Mouse (Mus musculus): ENCODE data around the gene Hmg20a. TPM values are rescaled to one million over a fixed set of nuclear protein-coding genes. Genes with fewer than 3 reads are reported as not detected.

Hmg20a gene
- total RNA-seq, 1 experiment: 11.5 TPM

DNA sequence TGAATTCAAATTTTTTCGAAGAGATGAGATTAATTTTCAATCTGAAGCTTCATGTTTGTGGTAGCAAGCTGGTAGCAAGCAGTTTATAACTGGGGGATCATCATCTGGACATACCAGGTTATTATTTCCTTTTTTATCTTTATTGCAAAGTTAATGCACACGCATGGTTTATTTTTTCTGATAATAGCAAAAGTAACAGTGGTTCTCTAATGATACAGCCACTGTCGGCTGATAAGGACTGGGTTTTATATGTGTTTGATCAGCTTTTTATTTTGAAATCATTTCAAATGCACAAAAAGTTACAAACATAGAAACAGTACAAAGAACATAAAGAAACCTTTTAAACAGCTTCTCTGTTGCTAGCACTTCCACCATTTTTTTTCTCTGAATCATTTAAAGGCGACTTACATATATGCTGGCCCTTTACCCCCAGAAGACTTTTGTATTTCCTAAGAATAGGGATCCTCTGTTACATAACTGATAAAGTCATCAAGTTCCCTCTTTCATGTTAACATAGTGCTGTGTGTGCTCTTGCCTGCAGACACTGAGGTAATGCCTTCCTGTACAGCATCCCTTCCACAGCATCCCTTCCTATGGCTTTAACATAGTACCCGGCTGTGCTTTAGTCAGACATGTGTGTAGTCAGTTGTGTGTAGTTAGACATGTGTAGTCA is 60.7 kb downstream of the Hmg20a start:
- Histone ChIP-seq H3K36me3 (ENCODE audit: control insufficient read depth, insufficient read depth, low read length, poor library complexity, severe bottlenecking) (peaks cover 2% of the 10 kb centered on the region; the same call in 1 of the 2 replicates), H3K4me3 (ENCODE audit: insufficient read depth in 1 of 2, low read depth in 1 of 2, low read length in 2 of 2, poor library complexity in 1 of 2, severe bottlenecking in 1 of 2) (no peak overlapping the region), H3K27ac (ENCODE audit: insufficient read depth, low read depth, low read length, poor library complexity, severe bottlenecking) (no peak overlapping the region), H3K9me3 (ENCODE audit: control insufficient read depth, insufficient read depth, low read depth, low read length) (no peaks in the 10 kb centered on the region), H3K9ac (ENCODE audit: insufficient read depth, low read depth, low read length, poor library complexity, severe bottlenecking) (no peak overlapping the region), H3K4me1 (ENCODE audit: control insufficient read depth in 2 of 2, insufficient read depth in 2 of 2, low read length in 2 of 2, poor library complexity in 1 of 2) (no peaks in the 10 kb centered on the region)
- in situ Hi-C loops (cut with MboI; ENCODE audit: low sequenced_read_pairs in 2 of 2, unreplicated experiment in 2 of 2): no loop called here
- DNase-seq (ENCODE audit: low read depth, low spot score): no peak
- TF ChIP-seq ZC3H11A (IDR thresholded peaks at IDR 0.05; ENCODE audit: borderline replicate concordance, low read depth, low read length) (no peak), CHD2 (IDR thresholded peaks at IDR 0.05; ENCODE audit: low read depth, low read length) (no peak), ZNF384 (IDR thresholded peaks at IDR 0.05; ENCODE audit: low read depth, low read length) (no peak), MAFK (IDR thresholded peaks at IDR 0.05; ENCODE audit: insufficient read depth, low read depth, low read length) (no peak), HCFC1 (IDR thresholded peaks at IDR 0.05; ENCODE audit: borderline replicate concordance, insufficient read depth, low read length) (no peak)

DNA sequence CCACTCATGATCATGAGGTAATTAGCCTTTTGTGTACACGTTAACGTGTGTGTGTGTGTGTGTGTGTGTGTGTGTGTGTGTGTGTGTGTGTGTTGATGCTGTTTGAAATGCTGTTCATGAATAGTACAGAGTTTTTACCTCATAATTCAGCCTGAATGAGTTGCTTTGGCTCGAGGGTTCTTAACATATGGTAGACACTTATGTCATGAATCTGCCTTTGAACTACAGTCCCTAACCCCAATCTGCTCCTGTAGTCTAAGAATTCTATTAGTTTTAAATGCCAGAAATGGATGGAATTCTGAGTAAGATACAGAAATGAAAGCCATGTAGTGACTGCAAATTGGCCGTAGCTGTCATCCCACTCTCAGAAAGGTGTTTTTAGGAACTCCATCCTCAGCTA is 64.2 kb downstream of the Hmg20a start:
- DNase-seq (ENCODE audit: low read depth, low spot score): no peak
- TF ChIP-seq HCFC1 (IDR thresholded peaks at IDR 0.05; ENCODE audit: borderline replicate concordance, insufficient read depth, low read length) (no peak), ZC3H11A (IDR thresholded peaks at IDR 0.05; ENCODE audit: borderline replicate concordance, low read depth, low read length) (no peak), CHD2 (IDR thresholded peaks at IDR 0.05; ENCODE audit: low read depth, low read length) (no peak), MAFK (IDR thresholded peaks at IDR 0.05; ENCODE audit: insufficient read depth, low read depth, low read length) (no peak), ZNF384 (IDR thresholded peaks at IDR 0.05; ENCODE audit: low read depth, low read length) (no peak)
- H3K9ac ChIP-seq (ENCODE audit: insufficient read depth, low read depth, low read length, poor library complexity, severe bottlenecking): no peak overlapping the region
- no peaks in the 10 kb centered on the region for H3K9me3 ChIP-seq (ENCODE audit: control insufficient read depth, insufficient read depth, low read depth, low read length)
- in situ Hi-C loops (cut with MboI; ENCODE audit: low sequenced_read_pairs in 2 of 2, unreplicated experiment in 2 of 2): no loop called here
- no peak overlapping the region for H3K4me3 ChIP-seq (ENCODE audit: insufficient read depth in 1 of 2, low read depth in 1 of 2, low read length in 2 of 2, poor library complexity in 1 of 2, severe bottlenecking in 1 of 2)
- no peak overlapping the region for H3K27ac ChIP-seq (ENCODE audit: insufficient read depth, low read depth, low read length, poor library complexity, severe bottlenecking)
- no peaks in the 10 kb centered on the region for H3K4me1 ChIP-seq (ENCODE audit: control insufficient read depth in 2 of 2, insufficient read depth in 2 of 2, low read length in 2 of 2, poor library complexity in 1 of 2)
- H3K36me3 ChIP-seq (ENCODE audit: control insufficient read depth, insufficient read depth, low read length, poor library complexity, severe bottlenecking): no peaks in the 10 kb centered on the region; the same call in 1 of the 2 replicates

DNA sequence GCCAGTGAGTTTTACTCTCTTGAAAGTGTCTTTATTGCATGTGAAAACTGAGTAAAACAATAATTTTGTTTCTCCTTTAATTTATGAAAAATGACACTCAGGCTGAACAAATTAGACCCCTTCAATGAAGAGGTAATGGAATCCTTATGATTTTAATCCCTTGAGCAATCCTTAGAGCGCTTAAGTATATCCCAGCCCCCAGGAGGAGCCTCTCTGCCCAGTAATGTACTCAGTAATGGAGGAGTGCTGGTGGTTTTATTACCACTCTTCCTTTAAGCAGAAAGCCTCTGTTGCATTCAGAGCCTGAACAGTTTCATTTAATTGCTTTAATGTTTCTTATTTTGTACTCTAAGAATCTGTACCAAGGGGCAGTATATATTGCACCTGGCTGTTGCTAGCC is 67.0 kb downstream of the Hmg20a start:
- Histone ChIP-seq H3K4me3 (ENCODE audit: insufficient read depth in 1 of 2, low read depth in 1 of 2, low read length in 2 of 2, poor library complexity in 1 of 2, severe bottlenecking in 1 of 2) (no peak overlapping the region), H3K36me3 (ENCODE audit: control insufficient read depth, insufficient read depth, low read length, poor library complexity, severe bottlenecking) (no peaks in the 10 kb centered on the region; the same call in 1 of the 2 replicates), H3K27ac (ENCODE audit: insufficient read depth, low read depth, low read length, poor library complexity, severe bottlenecking) (no peak overlapping the region), H3K9me3 (ENCODE audit: control insufficient read depth, insufficient read depth, low read depth, low read length) (no peaks in the 10 kb centered on the region), H3K9ac (ENCODE audit: insufficient read depth, low read depth, low read length, poor library complexity, severe bottlenecking) (no peak overlapping the region), H3K4me1 (ENCODE audit: control insufficient read depth in 2 of 2, insufficient read depth in 2 of 2, low read length in 2 of 2, poor library complexity in 1 of 2) (peaks cover 0 to 3% of the 10 kb centered on the region in 2 experiments; a peak in 1 of 4 replicates)
- in situ Hi-C loops (cut with MboI; ENCODE audit: low sequenced_read_pairs in 2 of 2, unreplicated experiment in 2 of 2): no loop called here
- TF ChIP-seq CHD2 (IDR thresholded peaks at IDR 0.05; ENCODE audit: low read depth, low read length) (no peak), ZNF384 (IDR thresholded peaks at IDR 0.05; ENCODE audit: low read depth, low read length) (no peak), ZC3H11A (IDR thresholded peaks at IDR 0.05; ENCODE audit: borderline replicate concordance, low read depth, low read length) (no peak), MAFK (IDR thresholded peaks at IDR 0.05; ENCODE audit: insufficient read depth, low read depth, low read length) (no peak), HCFC1 (IDR thresholded peaks at IDR 0.05; ENCODE audit: borderline replicate concordance, insufficient read depth, low read length) (no peak)
- DNase-seq (ENCODE audit: low read depth, low spot score): no peak

DNA sequence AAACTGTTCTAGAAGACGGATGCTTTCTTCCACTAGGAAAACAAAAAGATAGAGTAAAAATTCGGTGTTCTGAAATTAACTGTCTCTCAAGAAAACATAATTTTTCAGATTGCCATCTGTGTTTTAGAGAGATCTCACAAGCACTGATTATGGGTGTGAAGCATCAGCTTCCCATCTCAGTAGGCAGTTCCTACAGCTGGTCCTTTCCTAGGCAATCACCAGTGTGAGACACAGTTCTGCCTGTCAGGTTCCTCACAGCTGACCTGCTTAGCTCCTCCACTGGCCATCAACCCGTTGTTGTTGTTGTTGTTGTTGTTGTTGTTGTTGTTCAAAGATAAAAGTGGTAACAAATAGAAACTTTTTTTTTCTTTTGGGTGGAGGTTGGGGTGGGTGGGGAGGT is 67.7 kb downstream of the Hmg20a start:
- no peak for DNase-seq (ENCODE audit: low read depth, low spot score)
- TF ChIP-seq ZNF384 (IDR thresholded peaks at IDR 0.05; ENCODE audit: low read depth, low read length): no peak
- no peak for TF ChIP-seq MAFK (IDR thresholded peaks at IDR 0.05; ENCODE audit: insufficient read depth, low read depth, low read length)
- TF ChIP-seq CHD2 (IDR thresholded peaks at IDR 0.05; ENCODE audit: low read depth, low read length): no peak
- no peak for TF ChIP-seq HCFC1 (IDR thresholded peaks at IDR 0.05; ENCODE audit: borderline replicate concordance, insufficient read depth, low read length)
- TF ChIP-seq ZC3H11A (IDR thresholded peaks at IDR 0.05; ENCODE audit: borderline replicate concordance, low read depth, low read length): no peak
- no peak overlapping the region for H3K27ac ChIP-seq (ENCODE audit: insufficient read depth, low read depth, low read length, poor library complexity, severe bottlenecking)
- H3K9ac ChIP-seq (ENCODE audit: insufficient read depth, low read depth, low read length, poor library complexity, severe bottlenecking): no peak overlapping the region
- no peak overlapping the region for H3K4me3 ChIP-seq (ENCODE audit: insufficient read depth in 1 of 2, low read depth in 1 of 2, low read length in 2 of 2, poor library complexity in 1 of 2, severe bottlenecking in 1 of 2)
- peaks cover 0 to 3% of the 10 kb centered on the region in 2 experiments; a peak in 1 of 4 replicates for H3K4me1 ChIP-seq (ENCODE audit: control insufficient read depth in 2 of 2, insufficient read depth in 2 of 2, low read length in 2 of 2, poor library complexity in 1 of 2)
- no peaks in the 10 kb centered on the region for H3K9me3 ChIP-seq (ENCODE audit: control insufficient read depth, insufficient read depth, low read depth, low read length)
- in situ Hi-C loops (cut with MboI; ENCODE audit: low sequenced_read_pairs in 2 of 2, unreplicated experiment in 2 of 2): no loop called here
- no peaks in the 10 kb centered on the region; the same call in 1 of the 2 replicates for H3K36me3 ChIP-seq (ENCODE audit: control insufficient read depth, insufficient read depth, low read length, poor library complexity, severe bottlenecking)

Measured in ES-E14 (cell line).